Mouse (Mus musculus) hindbrain, embryonic 15.5 days (tissue): Measurements from ENCODE around the gene Syne3. TPM values are rescaled to one million over a fixed set of nuclear protein-coding genes. Genes with fewer than 3 reads are reported as not detected.

Experiments used
- ATAC-seq: fragments of 200-750 bp; cut with Nextera tagmentation; 2 replicates; pipeline ENCODE4 v1.8.0; 2017; ENCODE audit warnings: low read depth, moderate number of reproducible peaks, moderate TSS enrichment; ENCODE audit not compliant: low FRiP score
- H3K27ac ChIP-seq: fragments of 300-500 bp; sonication (generic); replicated peaks from 2 replicates; pipeline ENCODE4 v1.5.1; 2015; ENCODE audit warnings: mild to moderate bottlenecking, inconsistent platforms
- H3K27me3 ChIP-seq: fragments of 300-500 bp; sonication (generic); 2 replicates; pipeline ENCODE4 v1.6.1; 2015; ENCODE audit warnings: control low read depth, inconsistent platforms
- H3K36me3 ChIP-seq: fragments of 300-500 bp; sonication (generic); 2 replicates; pipeline ENCODE4 v1.6.1; 2015; ENCODE audit warnings: control low read depth, inconsistent platforms
- H3K4me1 ChIP-seq: fragments of 300-500 bp; sonication (generic); replicated peaks from 2 replicates; pipeline ENCODE4 v1.6.1; 2015; ENCODE audit warnings: control low read depth, inconsistent platforms
- H3K4me2 ChIP-seq: fragments of 300-500 bp; sonication (generic); 2 replicates; pipeline ENCODE4 v1.6.1; 2015; ENCODE audit warnings: moderate library complexity, mild to moderate bottlenecking, inconsistent platforms
- H3K4me3 ChIP-seq: fragments of 300-500 bp; sonication (generic); 2 replicates; pipeline ENCODE4 v1.5.1; 2015; ENCODE audit warnings: mild to moderate bottlenecking, inconsistent platforms
- H3K9ac ChIP-seq: fragments of 300-500 bp; sonication (generic); 2 replicates; pipeline ENCODE4 v1.6.1; 2015; ENCODE audit warnings: inconsistent platforms
- H3K9me3 ChIP-seq: fragments of 300-500 bp; sonication (generic); 2 replicates; pipeline ENCODE4 v1.6.1; 2016; ENCODE audit warnings: control low read depth, inconsistent platforms
- WGBS: fragments of 180-500 bp; shearing (Covaris S2); methylation state at CpG from one replicate; pipeline ENCODE4 v1.1.7; 2015; 5-methylcytosine and 5-hydroxymethylcytosine counted together
- polyA plus RNA-seq: library from polyadenylated mRNA; unstranded; fragments of >200 nt; fragmentation: Nextera tagmentation; extraction: Ambion mirVana; gene quantifications from 2 replicates; pipeline ENCODE4 v1.2.1, GENCODE M21; 2015

Syne3 gene
- polyA plus RNA-seq, 1 experiment from 2014 or later, result 0.36 TPM

DNA sequence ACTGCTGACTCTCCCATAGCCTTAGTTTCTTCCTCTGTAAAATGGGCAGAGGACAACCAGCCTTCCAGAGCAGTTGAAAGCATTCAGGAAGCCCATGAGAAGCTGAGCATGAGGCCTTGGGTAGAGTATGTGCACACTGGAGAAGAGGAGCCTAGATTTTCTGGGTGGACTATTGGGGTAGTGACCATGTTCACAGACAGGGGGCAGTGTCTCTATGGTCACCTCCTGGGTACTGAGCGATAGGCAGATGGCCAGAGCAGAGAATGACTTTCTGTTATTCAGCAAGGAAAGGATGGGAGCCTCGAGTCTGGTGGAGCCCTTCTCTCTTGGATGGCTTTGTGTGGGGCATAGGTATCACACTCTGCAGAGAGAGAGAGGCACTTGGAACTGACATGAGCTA is 76.4 kb downstream of the Syne3 start:
- Histone ChIP-seq H3K9me3 (no peaks in the 10 kb centered on the region), H3K27me3 (no peaks in the 10 kb centered on the region), H3K4me2 (no peak overlapping the region), H3K36me3 (no peaks in the 10 kb centered on the region), H3K27ac (no peak overlapping the region), H3K9ac (no peak overlapping the region), H3K4me3 (no peak overlapping the region), H3K4me1 (0 out of 2 replicates have a peak, but pooled peaks cover 2% of the 10 kb centered on the region)
- 69% methylated on average over 2 of the region's 2 CpGs for WGBS
- no peak for ATAC-seq

- Histone ChIP-seq H3K9ac (no peak overlapping the region), H3K4me1 (peaks cover 24% of the 10 kb centered on the region), H3K9me3 (no peaks in the 10 kb centered on the region), H3K4me2 (no peak overlapping the region), H3K27me3 (no peaks in the 10 kb centered on the region), H3K27ac (peak overlapping the region; percentile 47), H3K4me3 (no peak overlapping the region), H3K36me3 (no peaks in the 10 kb centered on the region)
- ATAC-seq, result no peak
- 88% methylated on average over 2 of the region's 2 CpGs for WGBS
These were observed 83.8 kb downstream of the Syne3 start for GRCm38 (mm10) chr12:104925765-104926164.

- Histone ChIP-seq H3K27me3 (no peaks in the 10 kb centered on the region), H3K4me3 (no peak overlapping the region), H3K9ac (no peak overlapping the region), H3K9me3 (no peaks in the 10 kb centered on the region), H3K4me2 (no peak overlapping the region), H3K36me3 (no peaks in the 10 kb centered on the region), H3K4me1 (peaks cover 24% of the 10 kb centered on the region), H3K27ac (peak overlapping the region; percentile 47)
- WGBS, result 66% methylated on average over 5 of the region's 5 CpGs
- no peak for ATAC-seq
These were observed 84.6 kb downstream of the Syne3 start for GRCm38 (mm10) chr12:104925035-104925434.

- peak overlapping the region; percentile 47; the same call in 1 of the 2 replicates for H3K27ac ChIP-seq
- no peaks in the 10 kb centered on the region for H3K27me3 ChIP-seq
- H3K36me3 ChIP-seq, result no peaks in the 10 kb centered on the region
- H3K9me3 ChIP-seq, result no peaks in the 10 kb centered on the region
- WGBS, result 78% methylated on average over 3 of the region's 3 CpGs
- H3K4me3 ChIP-seq, result no peak overlapping the region
- peaks cover 24% of the 10 kb centered on the region for H3K4me1 ChIP-seq
- no peak for ATAC-seq
- no peak overlapping the region for H3K9ac ChIP-seq
- H3K4me2 ChIP-seq, result no peak overlapping the region
These were observed 85.1 kb downstream of the Syne3 start for GRCm38 (mm10) chr12:104924546-104924945.

DNA sequence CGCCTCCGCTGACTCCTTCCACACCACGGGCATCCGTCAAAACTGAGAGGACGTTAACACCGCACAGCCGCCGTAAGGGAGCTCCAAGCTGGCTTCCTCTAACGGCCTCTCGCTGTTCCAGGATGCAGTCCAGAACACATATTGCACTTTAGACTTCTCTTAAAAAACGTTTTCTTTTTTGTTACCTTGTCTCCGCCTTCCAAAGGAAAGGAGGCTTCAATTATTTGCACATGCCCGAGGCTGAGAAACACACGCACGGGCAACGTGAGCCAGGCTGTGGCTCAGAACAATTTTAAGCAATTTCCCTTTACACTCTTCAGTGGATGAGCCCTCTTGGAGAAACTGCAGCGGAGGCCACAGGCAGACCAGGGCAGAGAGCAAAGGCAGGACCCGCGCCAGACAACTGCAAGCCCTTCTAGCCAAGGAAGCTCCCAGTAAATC is 85.6 kb downstream of the Syne3 start:
- Histone ChIP-seq H3K27me3 (no peaks in the 10 kb centered on the region), H3K9me3 (no peaks in the 10 kb centered on the region), H3K4me2 (no peak overlapping the region), H3K9ac (no peak overlapping the region), H3K4me1 (peaks cover 24% of the 10 kb centered on the region), H3K36me3 (no peaks in the 10 kb centered on the region), H3K27ac (no peak overlapping the region), H3K4me3 (no peak overlapping the region)
- no peak for ATAC-seq
- 53% methylated on average over 19 of the region's 19 CpGs for WGBS

GRCm38 (mm10) chr12:104922647-104923046 is 87.0 kb downstream of the Syne3 start:
- WGBS, result 24% methylated on average over 8 of the region's 8 CpGs
- H3K9ac ChIP-seq, result no peak overlapping the region

DNA sequence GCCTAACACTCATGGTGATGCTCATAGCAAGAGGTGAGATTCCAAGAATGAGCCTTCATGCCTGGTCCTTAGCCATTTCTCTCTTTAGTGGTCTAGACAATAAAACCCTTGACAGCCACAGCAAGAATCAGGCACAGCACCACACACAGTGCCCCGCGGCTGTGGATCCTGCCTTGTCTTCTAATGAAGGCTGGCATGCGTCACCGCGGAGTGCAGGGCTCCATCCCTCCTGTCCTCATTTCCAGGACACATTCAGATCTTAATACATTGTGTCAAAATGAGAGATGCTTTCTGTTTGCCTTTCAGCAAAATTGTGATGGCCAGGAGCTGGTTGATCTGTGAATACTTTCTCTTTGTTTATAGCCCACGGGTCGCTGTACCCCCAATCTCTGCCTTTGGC is 88.5 kb downstream of the Syne3 start:
- no peak overlapping the region for H3K27ac ChIP-seq
- WGBS, result 77% methylated on average over 7 of the region's 7 CpGs
- H3K27me3 ChIP-seq, result no peaks in the 10 kb centered on the region
- no peaks in the 10 kb centered on the region for H3K9me3 ChIP-seq
- no peak overlapping the region for H3K4me2 ChIP-seq
- no peak for ATAC-seq
- no peak overlapping the region for H3K4me3 ChIP-seq
- no peak overlapping the region for H3K9ac ChIP-seq
- no peaks in the 10 kb centered on the region for H3K36me3 ChIP-seq
- H3K4me1 ChIP-seq, result peaks cover 24% of the 10 kb centered on the region

More at GRCm38 (mm10) chr12:104922647-104923046, 87.0 kb downstream of the Syne3 start:
- Histone ChIP-seq H3K9me3 (no peaks in the 10 kb centered on the region), H3K27me3 (no peaks in the 10 kb centered on the region), H3K4me1 (peaks cover 24% of the 10 kb centered on the region), H3K4me2 (no peak overlapping the region), H3K27ac (no peak overlapping the region), H3K36me3 (no peaks in the 10 kb centered on the region), H3K4me3 (no peak overlapping the region)
- peak; percentile 68 for ATAC-seq

GRCm38 (mm10) chr12:104919247-104919646 is 90.4 kb downstream of the Syne3 start:
- no peak overlapping the region for H3K27ac ChIP-seq
- no peak overlapping the region for H3K4me3 ChIP-seq
- H3K4me2 ChIP-seq, result no peak overlapping the region
- H3K9ac ChIP-seq, result no peak overlapping the region
- 86% methylated on average over 2 of the region's 2 CpGs for whole genome bisulfite sequencing
- peaks cover 19% of the 10 kb centered on the region for H3K4me1 ChIP-seq
- no peaks in the 10 kb centered on the region for H3K27me3 ChIP-seq
- no peak for ATAC-seq
- H3K36me3 ChIP-seq, result no peaks in the 10 kb centered on the region
- H3K9me3 ChIP-seq, result no peaks in the 10 kb centered on the region

GRCm38 (mm10) chr12:104917927-104918326 is 91.7 kb downstream of the Syne3 start:
- peaks cover 6% of the 10 kb centered on the region for H3K4me1 ChIP-seq
- no peak overlapping the region for H3K27ac ChIP-seq
- no peak overlapping the region for H3K4me2 ChIP-seq
- H3K9ac ChIP-seq, result no peak overlapping the region
- H3K36me3 ChIP-seq, result no peaks in the 10 kb centered on the region
- H3K9me3 ChIP-seq, result no peaks in the 10 kb centered on the region
- ATAC-seq, result no peak
- WGBS, result 95% methylated on average over 2 of the region's 2 CpGs
- no peaks in the 10 kb centered on the region for H3K27me3 ChIP-seq
- H3K4me3 ChIP-seq, result no peak overlapping the region

DNA sequence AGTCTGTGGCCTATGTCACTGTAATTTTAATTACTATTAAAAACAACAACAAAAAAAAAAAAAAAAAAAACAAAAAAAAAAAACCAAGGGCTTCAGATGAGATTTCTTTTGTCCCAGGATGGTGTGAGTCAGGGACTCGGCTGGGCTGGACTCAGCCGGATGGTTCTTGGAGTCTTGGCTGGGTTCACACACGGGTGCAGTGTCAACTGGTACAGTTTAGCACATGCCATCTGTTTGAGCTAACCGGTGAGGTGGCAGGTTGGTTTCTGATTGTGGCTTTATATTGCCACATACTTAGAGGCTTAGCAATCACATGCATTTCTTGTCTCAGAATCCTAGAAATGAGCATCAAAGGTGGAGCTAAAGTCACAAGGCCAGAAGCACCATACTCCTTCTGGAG is 92.3 kb downstream of the Syne3 start:
- ATAC-seq, result no peak
- Histone ChIP-seq H3K4me2 (no peak overlapping the region), H3K4me3 (no peak overlapping the region), H3K9ac (no peak overlapping the region), H3K9me3 (no peaks in the 10 kb centered on the region), H3K27ac (no peak overlapping the region), H3K4me1 (0 out of 2 replicates have a peak, but pooled peaks cover 4% of the 10 kb centered on the region), H3K36me3 (no peaks in the 10 kb centered on the region), H3K27me3 (no peaks in the 10 kb centered on the region)
- WGBS, result 89% methylated on average over 4 of the region's 4 CpGs

- Histone ChIP-seq H3K36me3 (no peaks in the 10 kb centered on the region), H3K27ac (no peak overlapping the region), H3K27me3 (no peaks in the 10 kb centered on the region), H3K4me3 (no peak overlapping the region), H3K9me3 (no peaks in the 10 kb centered on the region), H3K4me2 (no peak overlapping the region), H3K9ac (no peak overlapping the region), H3K4me1 (0 out of 2 replicates have a peak, but pooled peaks cover 7% of the 10 kb centered on the region)
- WGBS, result 93% methylated on average over 8 of the region's 8 CpGs
- ATAC-seq, result no peak
These were observed 92.8 kb downstream of the Syne3 start for GRCm38 (mm10) chr12:104916776-104917175.

DNA sequence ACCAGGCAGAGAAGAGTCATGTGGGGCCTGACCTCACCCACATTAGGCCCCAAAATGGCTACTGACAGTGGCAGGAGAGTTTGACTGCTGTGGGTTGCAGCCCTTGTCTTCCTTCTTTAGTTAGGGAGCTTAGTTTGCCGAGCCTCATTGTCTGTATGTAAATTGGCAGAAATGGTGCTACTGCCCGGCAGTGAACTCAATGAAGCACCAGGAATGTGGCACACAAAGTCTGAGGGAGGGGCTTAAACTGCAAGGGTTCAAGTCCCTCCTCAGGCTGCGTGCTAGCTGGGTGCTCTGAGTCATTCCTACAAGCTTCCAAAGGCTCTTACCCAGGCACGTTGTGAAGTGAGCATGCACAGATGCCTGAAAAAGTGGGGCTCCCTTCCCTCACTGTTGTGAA is 93.9 kb downstream of the Syne3 start:
- H3K27ac ChIP-seq, result no peak overlapping the region
- no peak for ATAC-seq
- 0 out of 2 replicates have a peak, but pooled peaks cover 7% of the 10 kb centered on the region for H3K4me1 ChIP-seq
- H3K4me2 ChIP-seq, result no peak overlapping the region
- H3K9me3 ChIP-seq, result no peaks in the 10 kb centered on the region
- no peak overlapping the region for H3K9ac ChIP-seq
- no peak overlapping the region for H3K4me3 ChIP-seq
- no peaks in the 10 kb centered on the region for H3K36me3 ChIP-seq
- no peaks in the 10 kb centered on the region for H3K27me3 ChIP-seq
- 47% methylated on average over 4 of the region's 4 CpGs for WGBS

DNA sequence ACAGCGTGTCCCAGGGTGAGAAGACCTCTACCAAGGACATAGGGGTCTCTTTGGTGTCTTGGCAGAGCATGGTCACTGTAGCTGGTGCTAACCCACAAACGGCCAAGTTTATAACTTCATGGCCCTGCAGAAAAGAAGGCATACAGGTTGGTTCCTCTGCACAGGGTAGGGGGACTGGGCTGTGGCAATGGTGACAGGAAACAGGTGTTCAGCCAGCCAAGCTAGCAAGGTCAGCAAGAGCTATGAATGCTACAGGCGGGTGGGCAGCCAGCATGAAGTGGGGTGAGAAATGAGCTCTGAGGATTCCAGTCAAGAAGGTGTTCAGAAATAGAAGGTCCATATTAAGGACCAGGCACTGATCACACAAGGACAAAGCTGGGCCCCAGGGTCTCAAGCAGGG is 96.6 kb downstream of the Syne3 start:
- H3K36me3 ChIP-seq, result no peaks in the 10 kb centered on the region
- no peak overlapping the region for H3K4me3 ChIP-seq
- no peak overlapping the region for H3K27ac ChIP-seq
- no peaks in the 10 kb centered on the region for H3K27me3 ChIP-seq
- ATAC-seq, result 0 out of 2 replicates have a peak, but pooled peaks have one; percentile 27
- H3K4me1 ChIP-seq, result peaks cover 15% of the 10 kb centered on the region
- H3K4me2 ChIP-seq, result no peak overlapping the region
- H3K9ac ChIP-seq, result no peak overlapping the region
- WGBS, result 47% methylated on average over 3 of the region's 3 CpGs
- H3K9me3 ChIP-seq, result no peaks in the 10 kb centered on the region
